Mouse (Mus musculus) left cerebral cortex, adult 8-10 months (tissue): ENCODE data around the gene Chst3. TPM values are rescaled to one million over a fixed set of nuclear protein-coding genes. Genes with fewer than 3 reads are reported as not detected.
"Not testable (repeated sequence)": the region's sequence is repeated elsewhere in the genome, so short reads cannot be mapped to it uniquely, and the experiment has no call there.

Experiments
- DNase-seq, 2 experiments: peaks; one replicate each; pipeline ENCODE4 v3.0.0; 2022; ENCODE audit warnings: low spot score in 2 of 2
- microRNA-seq, 2 experiments: library from miRNA; unstranded; fragments of <30 nt; microRNA quantifications; one replicate each; pipeline ENCODE4 v1.2.0; 2022
- total RNA-seq, 4 experiments: library from RNA; stranded (reverse); gene quantifications; 2 replicates each; pipeline ENCODE4 v1.2.4; 2022

Gene Chst3
- total RNA-seq, 4 experiments from 2014 or later: 1.2 to 2.0 (median 1.9) TPM

DNA sequence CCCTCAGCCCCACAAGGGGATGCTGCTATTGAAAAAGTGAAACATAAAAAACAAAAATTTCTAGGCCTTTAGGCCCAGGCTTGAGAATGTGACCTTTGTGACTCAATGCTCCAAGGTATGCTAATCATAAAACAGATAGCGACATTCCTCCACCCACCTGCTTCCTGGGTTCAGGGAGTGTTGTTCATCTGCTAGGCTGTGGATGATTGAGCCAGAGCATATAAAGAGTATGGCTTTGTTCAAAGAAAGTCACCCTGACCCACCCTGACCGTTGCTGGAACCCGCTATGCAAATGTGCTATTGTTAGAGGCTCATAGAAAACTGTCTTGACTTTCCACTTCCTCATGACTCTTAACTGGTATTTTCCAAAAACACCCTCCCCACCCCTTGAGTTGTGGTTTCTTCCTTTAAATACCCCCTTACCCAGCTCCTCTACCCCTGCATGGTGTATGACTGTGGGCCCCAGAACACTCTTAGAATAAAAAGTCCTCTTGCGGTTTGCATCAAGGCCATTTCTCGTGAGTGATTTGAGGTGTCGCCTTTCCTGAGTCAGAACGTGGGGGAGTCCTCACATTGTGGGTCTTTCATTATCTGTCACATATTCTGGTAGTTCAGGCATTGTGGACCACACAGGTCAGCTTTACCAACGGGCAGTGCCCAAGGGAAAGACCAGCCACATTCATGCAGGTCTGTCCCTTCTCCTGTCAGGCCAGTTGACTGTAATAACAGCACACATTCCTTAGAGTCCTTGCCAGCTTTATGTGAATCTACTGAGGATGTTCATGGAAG lies 56.7 kb downstream of the Chst3 start:
- DNase-seq: not testable (repeated sequence)

DNA sequence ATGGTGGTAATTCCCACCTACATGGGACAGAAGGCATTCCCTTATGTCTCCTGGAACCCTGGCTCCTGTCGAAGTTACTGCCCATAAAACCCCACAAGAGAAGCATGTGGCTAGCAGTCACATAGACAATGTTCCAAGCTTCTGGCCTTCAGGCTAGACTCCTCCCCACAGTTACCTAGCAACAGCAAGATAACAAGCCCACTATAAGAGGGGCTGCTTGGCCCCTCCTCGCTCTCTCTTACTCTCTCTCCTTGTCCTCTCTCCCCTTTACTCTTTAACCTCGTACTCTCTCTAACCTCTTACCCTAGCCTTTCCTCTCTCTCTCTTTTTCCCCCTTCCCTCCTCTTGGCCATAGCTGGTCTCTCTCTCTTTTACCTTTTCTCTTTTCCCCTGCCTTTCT lies 57.7 kb downstream of the Chst3 start:
- DNase-seq: not testable (repeated sequence)

DNA sequence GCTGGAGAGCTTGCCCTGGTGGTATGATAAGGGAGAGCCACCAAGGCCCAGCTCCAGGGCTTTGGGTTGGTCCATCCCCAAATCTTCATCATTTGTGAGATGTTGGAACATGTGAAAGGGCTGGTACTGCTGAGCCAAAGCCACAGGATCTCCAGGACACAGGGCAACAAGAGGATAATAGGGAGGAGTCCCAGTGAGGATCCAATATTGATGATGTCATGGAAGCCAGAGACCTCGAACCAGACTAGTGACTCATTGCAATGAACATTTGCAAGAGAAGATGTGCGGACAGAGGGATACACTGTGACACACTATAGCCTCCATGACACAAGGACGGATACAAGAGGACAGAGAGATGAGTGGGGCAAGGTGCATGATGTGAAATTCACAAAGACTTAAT lies 60.9 kb downstream of the Chst3 start:
- no peak for DNase-seq

DNA sequence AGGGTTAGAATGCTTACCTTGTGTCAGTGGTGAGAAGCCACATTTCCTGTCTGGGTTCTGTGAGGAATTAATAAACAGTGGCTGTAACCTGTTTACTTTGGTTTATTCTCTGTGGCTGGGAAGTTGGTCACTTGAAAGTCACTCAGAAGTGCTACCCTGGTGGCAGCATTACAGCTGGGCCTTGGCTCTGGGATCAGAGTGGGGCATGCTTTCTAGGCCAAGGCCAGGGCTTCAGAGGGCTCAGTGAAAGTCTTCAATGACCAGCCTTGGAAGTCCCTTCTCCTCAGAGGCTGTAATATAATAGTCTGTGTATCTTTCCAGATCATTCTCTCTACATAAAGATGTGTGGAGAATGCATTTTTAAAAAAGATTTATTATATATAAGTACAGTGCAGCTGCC lies 63.0 kb downstream of the Chst3 start:
- DNase-seq: no peak

DNA sequence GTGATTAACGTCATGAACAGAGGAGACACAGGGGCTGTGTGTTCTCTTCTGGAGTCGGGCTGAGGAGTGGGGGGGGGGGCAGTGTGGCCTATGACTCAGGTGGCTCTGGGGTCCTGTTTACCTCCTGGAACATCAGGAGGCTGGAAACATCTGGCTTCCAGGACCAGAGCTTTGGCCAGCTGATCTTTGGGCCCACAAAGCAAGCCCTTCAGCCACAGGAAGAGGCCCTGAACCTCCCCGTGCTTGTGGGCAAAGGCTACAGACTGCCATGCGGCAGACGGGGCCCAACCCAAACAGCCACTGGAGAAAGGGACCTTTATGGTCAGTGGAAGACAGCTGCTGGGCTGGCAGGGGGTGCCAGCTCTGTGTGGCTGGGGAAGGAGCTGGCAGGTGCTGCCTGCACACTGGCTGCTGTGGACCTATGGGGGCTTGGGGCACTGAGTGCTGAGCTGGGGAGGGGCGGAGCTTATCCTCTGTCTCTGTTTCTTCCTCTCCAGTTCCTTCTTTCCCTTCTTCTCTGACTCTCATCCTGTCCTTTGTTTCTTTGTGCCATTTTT lies 67.9 kb downstream of the Chst3 start:
- no peak for DNase-seq

DNA sequence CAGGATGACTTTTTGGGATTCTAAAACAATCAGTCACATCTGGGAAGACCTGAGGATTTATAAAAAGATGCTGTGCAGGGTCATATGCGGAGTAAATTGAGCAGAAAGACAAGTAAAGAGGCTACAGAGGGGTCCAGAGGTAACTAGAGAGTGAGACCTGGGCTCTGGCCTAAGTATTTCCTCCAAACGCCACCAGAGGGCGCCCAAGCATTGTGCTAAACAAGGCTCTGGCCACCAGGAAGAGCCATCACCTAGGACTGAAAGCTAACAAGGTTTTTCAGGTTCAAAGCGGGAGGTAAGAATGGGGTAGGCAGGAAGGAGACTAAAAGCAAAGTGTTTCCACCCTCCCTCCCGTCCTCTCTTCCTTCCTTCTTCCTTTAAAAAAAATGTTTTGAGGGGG lies 71.0 kb downstream of the Chst3 start:
- DNase-seq: peak in 1 of 2 experiments; percentile 60

DNA sequence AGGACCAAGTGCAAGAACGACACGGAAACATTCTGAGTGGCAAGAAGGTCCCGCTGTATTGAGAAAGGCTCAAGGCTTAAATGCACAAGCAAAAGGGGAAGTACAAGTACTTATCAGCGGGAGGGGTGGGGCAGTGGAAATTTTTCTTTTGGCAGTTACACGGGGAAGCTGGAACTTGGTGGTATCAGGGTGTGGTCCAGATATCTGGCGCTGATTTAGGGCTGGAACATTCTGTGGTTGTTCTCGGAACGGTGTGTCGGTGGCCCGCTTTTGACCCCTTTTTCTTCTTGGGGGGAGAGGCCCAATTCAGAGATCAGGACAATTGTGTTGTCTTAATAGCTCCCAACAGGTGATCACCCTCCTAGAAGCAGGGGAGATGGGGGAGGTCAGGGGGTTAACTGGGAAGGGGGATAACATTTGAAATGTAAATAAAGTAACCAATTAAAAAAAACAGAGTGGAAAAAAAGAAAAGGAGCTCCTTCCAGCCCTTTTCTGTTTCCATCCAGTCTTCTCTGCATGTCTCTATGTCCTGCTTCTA lies 71.5 kb downstream of the Chst3 start:
- not testable (repeated sequence) for DNase-seq

DNA sequence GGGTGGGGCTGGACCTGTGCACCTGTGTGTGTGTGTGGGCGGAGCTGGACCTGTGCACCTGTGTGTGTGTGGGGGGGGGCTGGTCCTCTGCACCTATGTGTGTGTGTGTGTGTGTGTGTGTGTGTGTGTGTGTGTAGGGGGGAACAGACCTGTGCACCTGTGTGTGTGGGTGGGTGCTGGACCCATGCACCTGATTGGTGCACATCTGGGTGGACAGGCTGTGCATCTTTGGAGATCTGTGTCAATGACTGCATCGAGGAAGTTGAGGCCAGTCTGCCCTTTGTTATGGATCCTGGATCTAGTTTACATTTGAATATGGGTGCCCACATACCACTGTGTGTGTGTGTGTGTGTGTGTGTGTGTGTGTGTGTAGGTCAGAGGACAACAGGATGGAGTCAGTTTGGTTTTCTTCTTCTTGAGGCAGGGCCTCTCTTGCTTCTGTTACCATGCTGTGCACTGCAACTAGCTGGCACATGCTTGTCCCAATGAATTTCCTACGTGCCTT lies 77.4 kb downstream of the Chst3 start:
- DNase-seq: no peak

DNA sequence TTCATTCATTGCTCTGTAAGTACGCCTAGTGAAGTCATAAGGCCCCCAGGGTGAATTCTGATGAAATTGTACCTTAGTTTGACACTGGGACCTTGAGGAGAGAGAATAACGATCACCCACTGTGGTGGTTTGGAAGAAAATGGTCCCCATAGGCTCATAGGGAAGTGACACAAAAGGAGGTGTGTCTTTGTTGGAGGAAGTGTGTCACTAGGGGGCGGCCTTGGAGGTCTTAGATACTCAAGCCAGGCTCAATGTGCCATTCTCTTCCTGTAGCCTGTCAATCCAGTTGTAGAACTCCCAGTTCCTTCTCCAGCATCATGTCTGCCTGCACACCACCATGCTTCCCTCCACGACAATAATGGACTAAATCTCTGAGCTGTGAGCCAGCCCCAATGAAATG lies 78.3 kb downstream of the Chst3 start:
- DNase-seq: no peak

DNA sequence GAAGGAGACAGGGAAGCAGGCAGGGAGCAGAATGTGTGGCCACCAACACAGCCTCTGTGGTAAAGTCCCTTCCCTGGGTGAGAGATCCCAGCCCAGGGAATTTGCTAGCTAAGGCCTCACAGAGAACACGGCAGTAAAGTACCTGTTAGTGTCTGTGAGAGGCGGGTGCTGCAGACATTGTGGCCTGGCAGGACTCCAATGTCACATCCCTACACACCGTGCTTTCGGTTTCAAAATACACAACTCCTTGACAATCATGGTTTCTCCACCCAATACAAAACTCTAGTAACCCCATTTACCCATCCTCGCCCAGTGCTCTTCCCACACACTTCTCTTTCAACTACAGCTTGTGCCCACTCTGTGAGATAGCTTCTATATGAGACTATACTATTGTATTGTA lies 80.4 kb downstream of the Chst3 start:
- DNase-seq: no peak

DNA sequence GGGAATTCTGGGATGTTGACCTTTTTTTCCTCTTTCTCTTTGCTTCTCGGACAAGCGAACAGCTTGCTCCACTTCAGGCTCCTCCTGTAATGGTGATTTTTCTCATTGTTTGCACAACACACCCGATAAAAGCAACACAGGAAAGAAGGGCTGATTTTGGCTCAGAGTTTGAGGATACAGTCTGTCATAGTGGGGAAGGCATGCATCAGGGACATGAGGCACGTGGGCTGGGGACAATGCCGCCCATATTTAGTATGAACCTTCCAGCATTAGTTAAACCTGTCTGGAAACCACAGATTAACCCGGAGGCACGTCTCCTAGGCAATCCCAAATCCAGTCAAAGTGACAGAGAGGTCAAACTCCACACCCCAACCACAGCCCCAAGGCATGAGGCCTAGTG lies 82.1 kb downstream of the Chst3 start:
- DNase-seq: no peak

DNA sequence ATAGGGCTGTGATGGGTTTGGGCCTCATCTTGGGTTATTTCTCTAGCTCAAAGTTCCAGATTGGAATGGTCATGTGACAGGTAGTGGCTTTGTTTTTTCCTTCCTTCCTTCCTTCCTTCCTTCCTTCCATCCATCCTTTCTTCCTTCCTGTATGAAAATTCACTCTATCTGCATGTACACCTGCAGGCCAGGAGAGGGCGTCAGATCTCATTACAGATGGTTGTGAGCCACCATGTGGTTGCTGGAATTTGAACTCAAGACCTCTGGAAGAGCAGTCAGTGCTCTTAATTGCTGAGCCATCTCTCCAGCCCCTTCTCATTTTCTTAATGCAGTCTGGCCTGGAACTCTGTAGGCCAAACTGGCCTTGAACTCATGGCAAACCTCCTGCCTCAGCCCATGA lies 83.0 kb downstream of the Chst3 start:
- not testable (repeated sequence) for DNase-seq

DNA sequence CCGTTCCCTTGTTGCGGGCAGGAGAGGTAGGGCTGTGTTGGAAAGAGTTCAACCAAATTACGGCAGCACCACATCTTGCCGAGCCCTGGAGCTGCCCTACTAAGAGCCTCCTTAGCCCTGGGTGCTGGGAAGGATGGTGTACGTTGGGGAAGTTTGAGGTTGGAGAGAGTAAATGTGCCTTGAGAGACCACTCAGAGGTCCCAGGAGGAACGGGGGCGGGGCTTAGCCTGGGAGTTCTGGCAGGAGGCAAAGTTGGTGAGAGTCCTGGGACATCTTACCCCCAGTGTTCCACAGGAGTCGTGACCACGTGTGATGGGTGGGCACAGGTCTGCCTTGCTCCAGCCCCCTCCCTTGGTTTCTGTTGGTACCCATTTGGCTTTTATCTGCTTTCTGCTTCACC lies 84.9 kb downstream of the Chst3 start:
- no peak for DNase-seq

DNA sequence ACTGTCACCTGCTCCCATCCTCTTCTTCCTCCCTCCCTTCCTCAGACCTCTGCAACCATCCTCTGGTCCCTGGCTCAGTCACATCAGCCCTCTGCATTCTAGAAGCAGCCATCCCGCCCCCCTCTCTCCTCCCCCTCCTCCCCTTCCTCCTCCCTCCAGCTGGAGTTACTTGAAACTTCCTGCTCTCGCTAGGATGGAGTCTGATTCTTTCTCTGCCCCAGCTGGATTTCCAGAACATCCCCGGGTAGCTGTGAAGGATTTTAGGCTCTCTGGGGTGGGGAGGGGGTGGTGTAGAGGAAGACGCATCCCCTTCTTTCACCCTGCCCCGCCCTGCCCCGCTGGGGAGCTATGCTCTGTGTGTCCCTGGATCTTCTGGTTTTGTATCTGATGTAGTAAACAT lies 85.6 kb downstream of the Chst3 start:
- DNase-seq: no peak

Small RNA genes within 50 kb of the gene (microRNA-seq; reads per million reads assigned to microRNA genes)
- gene Gm22117: 0 reads per million in 2 experiments

Other genes starting within 250 kb of the Chst3 start
- gene Ascc1, start 216.5 kb downstream of the Chst3 start, total RNA-seq: 10 to 100 TPM; 16.5 to 20.1 (median 17.6) TPM
- gene Anapc16, start 216.1 kb downstream of the Chst3 start, total RNA-seq: 10 to 100 TPM; 58.0 to 60.8 (median 60.2) TPM
- gene Spock2, start 113.0 kb downstream of the Chst3 start, total RNA-seq: 100 to 1,000 TPM; 540 to 596 (median 571) TPM
- 1,000 to 10,000 TPM; 1,605 to 1,722 (median 1,654) TPM for gene Psap, start 58.4 kb upstream of the Chst3 start, total RNA-seq
- 10 to 100 TPM; 20.2 to 54.7 (median 33.7) TPM for gene Vsir, start 127.6 kb upstream of the Chst3 start, total RNA-seq
- 1 to 10 TPM in 1 of 4 experiments, under 1 TPM in 1, not detected in 2; 0.75 to 1.7 TPM for gene Gm17455, start 180.5 kb upstream of the Chst3 start, total RNA-seq